Mouse (Mus musculus) E14TG2a.4 (cell line): Measurements from ENCODE around the gene Wdr93.

Experiments used
- CTCF ChIP-seq: conservative IDR thresholded peaks from 2 replicates; pipeline ENCODE4 v1.5.1; 2014; ENCODE audit warnings: low read length
- NANOG ChIP-seq: IDR thresholded peaks from 2 replicates; pipeline ENCODE4 v1.6.1; 2014; ENCODE audit warnings: borderline replicate concordance, low read length, mixed read lengths
- POU5F1 ChIP-seq: IDR thresholded peaks from 2 replicates; pipeline ENCODE4 v1.6.1; 2014; ENCODE audit warnings: low read length, borderline replicate concordance

DNA sequence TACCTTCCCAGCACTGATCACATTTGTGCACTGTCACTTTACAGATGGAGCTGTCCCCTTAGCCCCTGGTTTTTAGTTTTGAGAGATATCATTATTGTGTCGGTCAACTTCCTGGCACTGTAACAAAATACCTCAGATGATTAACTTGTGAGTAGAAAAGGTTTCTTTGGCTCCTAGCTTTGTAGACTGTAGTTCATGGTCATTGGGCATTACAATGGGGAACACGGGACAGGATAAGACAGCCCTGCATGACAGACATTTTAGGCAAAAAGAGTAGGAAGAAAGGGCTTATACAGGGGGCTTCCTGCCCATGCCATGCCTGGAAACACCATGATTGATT is 39.5 kb downstream of the Wdr93 start:
- TF ChIP-seq CTCF (no peak), POU5F1 (no peak), NANOG (no peak)
